Mouse (Mus musculus) T-helper 17 cell (primary cell): ENCODE measurements around the gene Sema3b.

Experiments used
- in situ Hi-C, 2 experiments: fragments of 300-600 bp; cut with MboI, MseI; formaldehyde crosslinking; loops; 1 replicate in 1 of 2; 2 replicates in 1 of 2; pipeline ENCODE4 v1.15.1; 2025; ENCODE audit warnings: high pct_unique_total_duplicates in 2 of 2

Gene Sema3b

GRCm38 (mm10) chr9:107551117-107551889 lies 57.7 kb downstream of the Sema3b start, which contains the start of gene Rassf1:
Gene Rassf1 (plus strand): TSS chr9:107551555.
- in situ Hi-C loops, result loop anchor here (5.0 to 10.0 kb wide), 3 partner anchors 76 to 1503 kb away; partner anchors contain the start of genes Pcbp4 (in 1 of the 2) and Trex1 (in 1 of the 2)

GRCm38 (mm10) chr9:107550491-107551116 lies 58.4 kb downstream of the Sema3b start:
- in situ Hi-C loops, result loop anchor here (5.0 to 10.0 kb wide), 3 partner anchors 77 to 1504 kb away; partner anchors contain the start of genes Pcbp4 (in 1 of the 2) and Trex1 (in 1 of the 2)

- in situ Hi-C loops, result loop anchor here (5.0 to 25.0 kb wide), 5 partner anchors 78 to 1538 kb away; partner anchors contain the start of genes Ccdc51 (in 1 of the 2), Pcbp4 (in 1 of the 2), Plxnb1 (in 1 of the 2) and Ppm1m (in 1 of the 2)
Measured at GRCm38 (mm10) chr9:107549297-107550074, 59.5 kb downstream of the Sema3b start.

- in situ Hi-C loops, result loop anchor here (25.0 kb wide), 2 partner anchors 1362 to 1538 kb away; partner anchors contain the start of genes Ccdc51 (in 1 of the 2), Plxnb1 (in 1 of the 2), Ppm1m (in 1 of the 2) and Tma7 (in 1 of the 2)
Measured at GRCm38 (mm10) chr9:107548820-107549219, 60.2 kb downstream of the Sema3b start.

GRCm38 (mm10) chr9:107547957-107548356 lies 61.1 kb downstream of the Sema3b start:
- in situ Hi-C loops, result loop anchor here (25.0 kb wide), 2 partner anchors 1361 to 1539 kb away; partner anchors contain the start of genes Ccdc51 (in 1 of the 2), Plxnb1 (in 1 of the 2), Ppm1m (in 1 of the 2) and Tma7 (in 1 of the 2)
